Comparison of ENCODE assay signal across 9 mouse cellular contexts in genomic region chr4:45855803-45856424, GRCm38 (mm10). TPM values are rescaled to one million over a fixed set of nuclear protein-coding genes. Genes with fewer than 3 reads are reported as not detected.
DNase-seq lines count a peak whose midpoint lies in the region; ATAC-seq and TF ChIP-seq lines count a peak whose summit lies in the region.
"Had no signal": no experiment of that assay in that cellular context is flagged by ENCODE, and none has a peak within 500 bp of the region (broad histone marks: within the 10 kb centered on the region; RNA-seq: fewer than 3 reads in every experiment).

No protein-coding gene starts in this region.

- no peak overlapping the region for H3K9ac ChIP-seq in hindbrain, postnatal 0 days (replicated peaks; ENCODE audit: low read length)
- H3K9ac ChIP-seq: limb, embryonic 13.5 days had no signal

- DNase-seq in ZHBTc4 (ENCODE audit: low read depth, low spot score) = peak; percentile 79
- peak; percentile 68 to 78 for DNase-seq in cerebellum, adult 2 months
- peak; percentile 83 for DNase-seq in hindbrain, postnatal 0 days (ENCODE audit: low spot score)
- DNase-seq in left cerebral cortex, adult 2 months (ENCODE audit: extremely low spot score in 1 of 2, low spot score in 2 of 2) = peak; percentile 71 to 82
- peak; percentile 76 for DNase-seq in midbrain, embryonic 10.5 days (ENCODE audit: low spot score)
- peak; percentile 43 for DNase-seq in skeletal muscle tissue, adult 2 months (ENCODE audit: low read depth, low spot score)

- H3K9me3 ChIP-seq in hindbrain, postnatal 0 days (ENCODE audit: low read length) = no peaks in the 10 kb centered on the region
- H3K9me3 ChIP-seq in midbrain, embryonic 10.5 days (replicated peaks) = no peaks in the 10 kb centered on the region; the same call in 1 of the 2 replicates
- H3K9me3 ChIP-seq: limb, embryonic 13.5 days had no signal

- peak; percentile 94 for ATAC-seq in frontal cortex, adult (ENCODE audit: low TSS enrichment)
- ATAC-seq in hindbrain, postnatal 0 days = 0 out of 2 replicates have a peak, but pooled peaks have one; percentile 70
- ATAC-seq in erythroid progenitor cell, adult 5-6 weeks (replicated peaks; ENCODE audit: low FRiP score, poor library complexity, severe bottlenecking) = no peak

- no peak overlapping the region for H3K4me2 ChIP-seq in hindbrain, postnatal 0 days (ENCODE audit: low read depth, low read length)
- H3K4me2 ChIP-seq: limb, embryonic 13.5 days had no signal

- no peak for TF ChIP-seq POLR2A in cerebellum, adult 2 months (IDR thresholded peaks at IDR 0.05; ENCODE audit: borderline replicate concordance, insufficient read depth, low read length)

- no peaks in the 10 kb centered on the region for H3K36me3 ChIP-seq in hindbrain, postnatal 0 days (ENCODE audit: insufficient read depth, low read length)
- H3K36me3 ChIP-seq in midbrain, embryonic 10.5 days = no peaks in the 10 kb centered on the region
- H3K36me3 ChIP-seq: limb, embryonic 13.5 days had no signal

- TF ChIP-seq CTCF in cerebellum, adult 2 months (IDR thresholded peaks at IDR 0.05; ENCODE audit: borderline replicate concordance, insufficient read depth, low read depth, low read length) = peak; percentile 81
- peak; percentile 84 for TF ChIP-seq CTCF in hindbrain, postnatal 0 days (IDR thresholded peaks at IDR 0.05; ENCODE audit: low read depth)
- TF ChIP-seq CTCF in left cerebral cortex, adult 2 months (IDR thresholded peaks at IDR 0.05) = peak; percentile 93

- no peaks in the 10 kb centered on the region; the same call in 1 of the 2 replicates for H3K27me3 ChIP-seq in cerebellum, adult 2 months (ENCODE audit: control insufficient read depth, insufficient read depth, low read length)
- H3K27me3 ChIP-seq in hindbrain, postnatal 0 days (ENCODE audit: insufficient read depth, low read length) = no peaks in the 10 kb centered on the region
- H3K27me3 ChIP-seq in midbrain, embryonic 10.5 days (ENCODE audit: low read depth, poor library complexity, severe bottlenecking) = peaks cover 10% of the 10 kb centered on the region

- intact Hi-C loops in left cerebral cortex, adult 2 months (cut with DNase I) = loop anchor here (2.0 to 10.0 kb wide), 7 partner anchors 34 to 839 kb away; partner anchors contain the start of gene Polr1e

- no peaks in the 10 kb centered on the region for H3K4me1 ChIP-seq in cerebellum, adult 2 months (ENCODE audit: control insufficient read depth, insufficient read depth, low read length)
- H3K4me1 ChIP-seq in hindbrain, postnatal 0 days (ENCODE audit: insufficient read depth, low read length) = no peaks in the 10 kb centered on the region
- H3K4me1 ChIP-seq in midbrain, embryonic 10.5 days = peaks cover 12% of the 10 kb centered on the region

- 47% methylated on average over 19 of the region's 19 CpGs for WGBS in cerebellum, adult 2 months
- WGBS in hindbrain, postnatal 0 days = 45% methylated on average over 19 of the region's 19 CpGs
- WGBS in midbrain, embryonic 10.5 days = 51% methylated on average over 19 of the region's 19 CpGs

- H3K4me3 ChIP-seq in cerebellum, adult 2 months (replicated peaks; ENCODE audit: insufficient read depth, low read depth, low read length) = no peak overlapping the region
- no peak overlapping the region for H3K4me3 ChIP-seq in hindbrain, postnatal 0 days (ENCODE audit: low read length)
- H3K4me3 ChIP-seq in left cerebral cortex, adult 2 months = no peak overlapping the region
- H3K4me3 ChIP-seq in midbrain, embryonic 10.5 days = no peak overlapping the region
- H3K4me3 ChIP-seq: limb, embryonic 13.5 days had no signal

- no peak overlapping the region for H3K27ac ChIP-seq in cerebellum, adult 2 months (ENCODE audit: insufficient read depth, low read length)
- H3K27ac ChIP-seq in hindbrain, postnatal 0 days = no peak overlapping the region
- H3K27ac ChIP-seq in left cerebral cortex, adult 2 months = no peak overlapping the region
- H3K27ac ChIP-seq in midbrain, embryonic 10.5 days (replicated peaks) = no peak overlapping the region
- H3K27ac ChIP-seq: limb, embryonic 13.5 days had no signal

RNA-seq across cellular contexts. Expression of gene Stra6l, which starts 7.5 kb away (rescaled TPM):
- polyA plus RNA-seq in cerebellum, adult 2 months (2012; rRNA removed) = 0.03 and 0.05 TPM in 2 replicates
- total RNA-seq in hindbrain, postnatal 0 days (2014; rRNA removed) = 0.07 and 0.26 TPM in 2 replicates
- polyA plus RNA-seq in hindbrain, postnatal 0 days (2015; fragmentation: Nextera tagmentation; extraction: Ambion mirVana) = 0.11 and 0.20 TPM in 2 replicates
- not detected for total RNA-seq in left cerebral cortex, adult 2 months (2021)
- 0.11 and 0.17 TPM in 2 replicates for polyA plus RNA-seq in midbrain, embryonic 10.5 days (2016; fragmentation: Nextera tagmentation; extraction: Ambion mirVana)
- not detected in 2 replicates for total RNA-seq in erythroid progenitor cell, adult 5-6 weeks (2015; ENCODE audit: low replicate concordance)
- not detected in 2 replicates for total RNA-seq in erythroid progenitor cell, adult 5-6 weeks (2017; ENCODE audit: low replicate concordance)

RNA-seq across cellular contexts. Expression of gene Igfbpl1, which starts 29.2 kb away (rescaled TPM):
- polyA plus RNA-seq in cerebellum, adult 2 months (2012; rRNA removed) = 0.38 and 0.51 TPM in 2 replicates
- 86.1 and 103 TPM in 2 replicates for total RNA-seq in hindbrain, postnatal 0 days (2014; rRNA removed)
- polyA plus RNA-seq in hindbrain, postnatal 0 days (2015; fragmentation: Nextera tagmentation; extraction: Ambion mirVana) = 20.3 and 22.2 TPM in 2 replicates
- total RNA-seq in left cerebral cortex, adult 2 months (2021) = under 1 TPM; 0.18 to 0.89 TPM
- polyA plus RNA-seq in midbrain, embryonic 10.5 days (2016; fragmentation: Nextera tagmentation; extraction: Ambion mirVana) = 13.8 and 23.1 TPM in 2 replicates
- not detected in 2 replicates for total RNA-seq in erythroid progenitor cell, adult 5-6 weeks (2015; ENCODE audit: low replicate concordance)
- total RNA-seq in erythroid progenitor cell, adult 5-6 weeks (2017; ENCODE audit: low replicate concordance) = not detected in 2 replicates

RNA-seq across cellular contexts. Expression of gene Ccdc180, which starts 34.2 kb away (rescaled TPM):
- 0.29 TPM in 2 replicates for polyA plus RNA-seq in cerebellum, adult 2 months (2012; rRNA removed)
- 0.63 and 1.0 TPM in 2 replicates for total RNA-seq in hindbrain, postnatal 0 days (2014; rRNA removed)
- 0.20 and 0.51 TPM in 2 replicates for polyA plus RNA-seq in hindbrain, postnatal 0 days (2015; fragmentation: Nextera tagmentation; extraction: Ambion mirVana)
- total RNA-seq in left cerebral cortex, adult 2 months (2021) = under 1 TPM in 1 of 2 experiments, not detected in 1; 0.09 TPM
- 0.02 TPM in 1 of 2 replicates, not detected in the other for polyA plus RNA-seq in midbrain, embryonic 10.5 days (2016; fragmentation: Nextera tagmentation; extraction: Ambion mirVana)
- total RNA-seq in erythroid progenitor cell, adult 5-6 weeks (2015; ENCODE audit: low replicate concordance) = not detected in 2 replicates
- total RNA-seq in erythroid progenitor cell, adult 5-6 weeks (2017; ENCODE audit: low replicate concordance) = 0.23 TPM in 1 of 2 replicates, not detected in the other

RNA-seq across cellular contexts. Expression of gene Aldh1b1, which starts 57.1 kb away (rescaled TPM):
- polyA plus RNA-seq in cerebellum, adult 2 months (2012; rRNA removed) = 2.7 and 2.8 TPM in 2 replicates
- total RNA-seq in hindbrain, postnatal 0 days (2014; rRNA removed) = 23.0 and 24.4 TPM in 2 replicates
- 18.8 TPM in 2 replicates for polyA plus RNA-seq in hindbrain, postnatal 0 days (2015; fragmentation: Nextera tagmentation; extraction: Ambion mirVana)
- total RNA-seq in left cerebral cortex, adult 2 months (2021) = 1 to 10 TPM; 4.9 to 5.2 TPM
- polyA plus RNA-seq in midbrain, embryonic 10.5 days (2016; fragmentation: Nextera tagmentation; extraction: Ambion mirVana) = 4.6 and 5.1 TPM in 2 replicates
- total RNA-seq in erythroid progenitor cell, adult 5-6 weeks (2015; ENCODE audit: low replicate concordance) = not detected in 2 replicates
- 1.7 and 3.5 TPM in 2 replicates for total RNA-seq in erythroid progenitor cell, adult 5-6 weeks (2017; ENCODE audit: low replicate concordance)

Comparison
In these comparisons a context has a peak if more than half of its experiments do, and no peak if none do; other contexts are left out.
1. RNA of gene Igfbpl1, which starts 29.2 kb away (total RNA-seq): 86.1 to 103 TPM in hindbrain, postnatal 0 days; 0.18 to 0.89 TPM in left cerebral cortex, adult 2 months and not detected in erythroid progenitor cell, adult 5-6 weeks; every median in the first group is over 10 times any median in the second.
2. Peak in every context shown above with its lines, with median percentiles within 50 percentile points of each other: DNase-seq and CTCF ChIP-seq.